Mouse (Mus musculus) testis, adult 2 months (tissue): ENCODE measurements around the gene Rtca.

Experiments
- CTCF ChIP-seq: fragments of 200-500 bp; IDR thresholded peaks from 2 replicates; pipeline ENCODE4 v1.5.1; 2012; ENCODE audit warnings: low read depth, mild to moderate bottlenecking, inconsistent platforms, low read length, moderate library complexity; ENCODE audit not compliant: control insufficient read depth, insufficient read depth, insufficient replicate concordance
- POLR2A ChIP-seq: fragments of 200-500 bp; IDR thresholded peaks from 2 replicates; pipeline ENCODE4 v1.6.1; 2012; ENCODE audit warnings: low read depth, mild to moderate bottlenecking, inconsistent platforms, low read length, moderate library complexity; ENCODE audit not compliant: control insufficient read depth

- no peak for TF ChIP-seq POLR2A
- no peak for TF ChIP-seq CTCF
These were observed 22.8 kb upstream of the Rtca start for GRCm38 (mm10) chr3:116530826-116531225.
